Mouse (Mus musculus) thymus, postnatal 25 days (tissue): ENCODE data around the gene Ccr7.

Source experiments
- DNase-seq: peaks from one replicate; pipeline ENCODE4 v3.0.0; 2022

Ccr7 gene

GRCm38 (mm10) chr11:99154987-99155641 is at the start of gene Ccr7:
Gene Ccr7, minus strand, starts transcription at chr11:99155077.
- DNase-seq, result peak; percentile 84

GRCm38 (mm10) chr11:99189154-99189582 is 34.3 kb upstream of the Ccr7 start:
- DNase-seq, result peak; percentile 71

GRCm38 (mm10) chr11:99187348-99187747 is 32.5 kb upstream of the Ccr7 start:
- no peak for DNase-seq

GRCm38 (mm10) chr11:99186836-99187235 is 32.0 kb upstream of the Ccr7 start:
- no peak for DNase-seq

GRCm38 (mm10) chr11:99182575-99182974 is 27.7 kb upstream of the Ccr7 start:
- DNase-seq, result no peak

GRCm38 (mm10) chr11:99180071-99180470 is 25.2 kb upstream of the Ccr7 start:
- no peak for DNase-seq

- no peak for DNase-seq
These were observed 23.0 kb upstream of the Ccr7 start for GRCm38 (mm10) chr11:99177925-99178198.

GRCm38 (mm10) chr11:99177054-99177924 is 22.4 kb upstream of the Ccr7 start:
- DNase-seq, result no peak

GRCm38 (mm10) chr11:99172002-99172401 is 17.1 kb upstream of the Ccr7 start:
- no peak for DNase-seq

GRCm38 (mm10) chr11:99171442-99171841 is 16.6 kb upstream of the Ccr7 start:
- no peak for DNase-seq

- DNase-seq, result peak; percentile 68
These were observed 15.8 kb upstream of the Ccr7 start for GRCm38 (mm10) chr11:99170547-99171267.

- no peak for DNase-seq
These were observed 15.1 kb upstream of the Ccr7 start for GRCm38 (mm10) chr11:99170005-99170404.

- no peak for DNase-seq
These were observed 14.6 kb upstream of the Ccr7 start for GRCm38 (mm10) chr11:99169438-99169837.

- peak; percentile 29 for DNase-seq
These were observed 13.2 kb upstream of the Ccr7 start for GRCm38 (mm10) chr11:99168030-99168474.

- DNase-seq, result no peak
These were observed 12.7 kb upstream of the Ccr7 start for GRCm38 (mm10) chr11:99167576-99167975.

- DNase-seq, result peak; percentile 58
These were observed 11.4 kb upstream of the Ccr7 start for GRCm38 (mm10) chr11:99166241-99166640.

GRCm38 (mm10) chr11:99165031-99165752 is 10.3 kb upstream of the Ccr7 start:
- DNase-seq, result no peak

GRCm38 (mm10) chr11:99162972-99163686 is 8.3 kb upstream of the Ccr7 start:
- peak; percentile 87 for DNase-seq

- no peak for DNase-seq
These were observed 6.8 kb upstream of the Ccr7 start for GRCm38 (mm10) chr11:99161648-99162047.

- DNase-seq, result no peak
These were observed 5.4 kb upstream of the Ccr7 start for GRCm38 (mm10) chr11:99160228-99160627.

GRCm38 (mm10) chr11:99155817-99156216 is 940 bp upstream of the Ccr7 start:
- DNase-seq, result no peak
